Mouse (Mus musculus): ENCODE measurements around the gene Usp11. TPM values are rescaled to one million over a fixed set of nuclear protein-coding genes. Genes with fewer than 3 reads are reported as not detected.
A peak's percentile ranks its signal among the peaks of the same experiment; 100 is the strongest.

The Usp11 gene
- polyA plus RNA-seq, 1 experiment, result 24.5 TPM

DNA sequence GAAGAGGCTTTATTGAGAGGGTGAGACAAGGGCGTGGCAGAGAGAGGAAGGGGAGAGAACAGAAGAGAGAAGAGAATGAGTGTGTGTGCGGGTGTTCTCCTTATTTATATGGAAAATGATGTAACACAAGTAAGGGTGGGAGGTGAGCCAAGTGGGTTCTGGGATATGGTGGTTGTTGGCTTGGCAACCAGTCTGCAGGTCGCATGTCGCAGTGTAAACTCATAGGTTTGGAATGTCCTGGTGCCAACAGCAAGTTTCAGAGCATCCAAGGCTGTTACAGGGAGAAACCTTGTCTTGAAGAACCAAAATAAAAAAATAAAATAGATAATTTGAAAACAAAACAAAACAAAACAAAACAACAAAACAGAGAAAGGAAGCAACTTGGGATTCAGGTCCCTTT, 57.5 kb downstream of the Usp11 start:
- TF ChIP-seq SRF (IDR thresholded peaks at IDR 0.05; ENCODE audit: control insufficient read depth, insufficient read length, low read depth) (no peak), USF1 (IDR thresholded peaks at IDR 0.05; ENCODE audit: low read depth) (no peak), MYOG (IDR thresholded peaks at IDR 0.05; ENCODE audit: control insufficient read depth in 1 of 3, insufficient read depth in 1 of 3, insufficient read length in 2 of 3, low read depth in 2 of 3) (no peak), E2F4 (IDR thresholded peaks at IDR 0.05; ENCODE audit: insufficient read depth) (no peak), TCF12 (IDR thresholded peaks at IDR 0.05; ENCODE audit: insufficient read depth, poor library complexity, severe bottlenecking) (no peak), TCF3 (IDR thresholded peaks at IDR 0.05; ENCODE audit: insufficient read length, low read depth) (no peak), POLR2A (IDR thresholded peaks at IDR 0.05; ENCODE audit: insufficient read length, low read depth) (no peak), MYOD1 (IDR thresholded peaks at IDR 0.05; ENCODE audit: control insufficient read depth in 1 of 3, insufficient read length in 2 of 3, low read depth in 2 of 3) (no peak), POLR2AphosphoS2 (IDR thresholded peaks at IDR 0.05; ENCODE audit: insufficient read length, low read depth) (no peak), CEBPB (IDR thresholded peaks at IDR 0.05; ENCODE audit: insufficient read depth, poor library complexity, severe bottlenecking) (no peak)
- no peaks in the 10 kb centered on the region for H3K27me3 ChIP-seq (ENCODE audit: control insufficient read depth, insufficient read depth, insufficient read length)
- H3K4me2 ChIP-seq (ENCODE audit: low read depth), result peak overlapping the region; percentile 12
- no peaks in the 10 kb centered on the region for H3K79me2 ChIP-seq (ENCODE audit: control insufficient read depth, insufficient read depth)
- no peaks in the 10 kb centered on the region for H3K36me3 ChIP-seq (ENCODE audit: control insufficient read depth, insufficient read depth)
- H3K4me3 ChIP-seq, result no peak overlapping the region
- H3ac ChIP-seq (ENCODE audit: control insufficient read depth, insufficient read length), result no peak overlapping the region

Other genes with a start within 250 kb of the Usp11 start
- not detected for gene Rgn, start 154.1 kb upstream of the Usp11 start, polyA plus RNA-seq (2012; fragmentation: generic; extraction: Trizol)
- gene Rbm10, start 86.4 kb upstream of the Usp11 start, polyA plus RNA-seq (2012; fragmentation: generic; extraction: Trizol), result 38.1 TPM
- 367 TPM for gene Ndufb11, start 86.3 kb upstream of the Usp11 start, polyA plus RNA-seq (2012; fragmentation: generic; extraction: Trizol)
- gene Uba1, start 45.6 kb upstream of the Usp11 start, polyA plus RNA-seq (2012; fragmentation: generic; extraction: Trizol), result 353 TPM
- 113 TPM for gene Cdk16, start 16.0 kb upstream of the Usp11 start, polyA plus RNA-seq (2012; fragmentation: generic; extraction: Trizol)
- gene Araf, start 93.9 kb downstream of the Usp11 start, polyA plus RNA-seq (2012; fragmentation: generic; extraction: Trizol), result 66.5 TPM
- 387 TPM for gene Timp1, start 166.3 kb downstream of the Usp11 start, polyA plus RNA-seq (2012; fragmentation: generic; extraction: Trizol)
- 8.1 TPM for gene Syn1, start 217.1 kb downstream of the Usp11 start, polyA plus RNA-seq (2012; fragmentation: generic; extraction: Trizol)
- 1.7 TPM for gene Cfp, start 227.6 kb downstream of the Usp11 start, polyA plus RNA-seq (2012; fragmentation: generic; extraction: Trizol)
- 18.9 TPM for gene Elk1, start 246.7 kb downstream of the Usp11 start, polyA plus RNA-seq (2012; fragmentation: generic; extraction: Trizol)